Mouse (Mus musculus): ENCODE data around the gene Gm34302.
"Not testable (repeated sequence)": the region's sequence is repeated elsewhere in the genome, so short reads cannot be mapped to it uniquely, and the experiment has no call there.

Gene Gm34302

DNA sequence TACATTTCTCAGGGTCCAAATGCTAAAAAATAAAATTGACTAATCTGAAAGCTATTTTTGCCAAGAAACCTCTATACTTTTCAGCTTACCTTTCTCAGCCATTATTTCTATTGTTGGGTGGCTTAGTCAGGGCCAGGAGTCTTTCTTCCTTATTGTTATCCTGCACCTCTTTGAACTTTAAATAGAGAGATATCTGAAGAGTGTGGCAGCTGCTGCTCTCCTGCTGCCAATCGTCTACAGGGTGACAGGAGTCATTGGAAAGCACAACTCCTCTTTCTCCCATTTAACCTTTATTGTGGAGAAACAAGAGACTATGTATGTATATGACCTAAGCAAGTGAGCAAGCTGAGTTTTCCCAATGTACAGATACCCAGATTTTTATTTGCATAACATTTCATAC is at the start of gene Gm34302:
Gene Gm34302, minus strand, starts transcription at position 154 of the 400 bp plus-strand sequence.
- DNase-seq: no peak

DNA sequence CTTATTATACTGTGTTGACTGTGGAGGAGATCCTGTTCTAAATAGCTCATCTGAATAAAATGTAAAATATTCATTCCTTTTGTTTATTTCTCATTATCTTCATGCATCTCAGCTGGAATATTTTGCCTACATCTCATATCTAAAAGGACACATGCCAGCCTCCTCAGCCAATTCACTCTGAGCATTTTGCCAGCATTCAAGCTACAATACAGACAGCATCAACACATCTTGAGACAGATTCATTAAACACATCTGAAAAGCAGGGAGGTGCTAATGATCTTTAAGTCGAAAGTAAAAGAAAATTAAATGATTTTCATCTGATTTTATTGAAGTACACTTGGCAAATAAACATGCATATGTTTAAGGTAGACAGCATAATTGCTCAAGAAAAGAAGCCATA is 48.2 kb upstream of the Gm34302 start:
- DNase-seq: no peak

DNA sequence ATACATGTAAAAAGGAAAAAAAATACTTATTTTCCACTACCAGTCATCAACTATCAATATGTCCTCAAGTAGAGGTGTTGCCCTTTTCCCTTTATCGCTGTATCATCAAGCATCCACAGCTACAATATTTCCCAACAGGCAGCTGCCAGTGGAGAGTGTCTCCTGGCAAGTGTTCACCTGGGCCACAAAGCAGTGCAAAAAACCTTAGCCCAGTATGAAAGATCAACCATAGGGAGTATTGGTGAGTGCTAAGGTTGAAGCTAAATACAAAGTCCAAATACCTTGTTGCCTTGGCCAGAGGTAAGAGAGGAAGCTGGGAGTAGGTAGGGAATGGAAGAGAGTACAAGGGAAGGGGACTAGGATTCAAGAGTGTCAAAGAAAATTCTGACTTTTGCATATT is 34.0 kb upstream of the Gm34302 start:
- no peak for DNase-seq

DNA sequence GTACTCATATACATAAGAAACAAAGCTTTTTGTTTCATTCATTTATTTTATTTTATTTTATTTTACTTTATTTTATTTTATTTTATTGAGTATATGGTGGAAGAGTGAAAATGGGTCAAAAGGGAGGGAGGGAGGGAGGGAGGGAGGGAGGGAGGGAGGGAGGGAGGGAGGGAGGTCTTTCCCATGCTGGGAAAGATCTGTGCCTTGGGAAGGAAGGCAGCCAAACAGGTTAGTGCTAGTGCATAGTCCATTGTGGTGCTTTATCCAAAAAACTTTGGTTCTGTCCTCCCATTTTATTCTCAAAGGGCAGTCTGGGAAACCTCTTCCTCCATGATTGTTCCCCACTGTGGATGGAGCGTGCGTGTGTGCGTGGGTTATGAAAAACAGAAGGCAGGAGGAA is 32.6 kb upstream of the Gm34302 start:
- DNase-seq: not testable (repeated sequence)

DNA sequence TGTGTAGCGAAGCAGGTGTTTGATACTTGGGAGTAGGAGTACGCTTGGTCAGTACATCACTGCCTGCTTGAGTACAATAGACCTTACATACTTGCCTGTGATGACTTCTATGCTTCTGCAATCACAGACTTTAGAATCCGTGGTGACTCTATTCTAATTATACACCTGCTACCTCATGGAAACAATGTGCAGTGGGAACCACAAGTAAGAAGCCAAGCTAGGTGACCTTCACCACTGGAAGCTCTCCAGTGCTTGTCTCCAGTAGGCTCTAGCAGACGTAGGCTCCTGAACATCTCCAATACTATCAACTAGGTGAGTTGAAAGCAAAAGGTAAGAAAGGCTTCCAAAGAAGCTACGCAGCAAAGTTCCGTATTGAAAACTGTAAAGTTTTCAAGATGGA is 27.6 kb upstream of the Gm34302 start:
- no peak for DNase-seq

DNA sequence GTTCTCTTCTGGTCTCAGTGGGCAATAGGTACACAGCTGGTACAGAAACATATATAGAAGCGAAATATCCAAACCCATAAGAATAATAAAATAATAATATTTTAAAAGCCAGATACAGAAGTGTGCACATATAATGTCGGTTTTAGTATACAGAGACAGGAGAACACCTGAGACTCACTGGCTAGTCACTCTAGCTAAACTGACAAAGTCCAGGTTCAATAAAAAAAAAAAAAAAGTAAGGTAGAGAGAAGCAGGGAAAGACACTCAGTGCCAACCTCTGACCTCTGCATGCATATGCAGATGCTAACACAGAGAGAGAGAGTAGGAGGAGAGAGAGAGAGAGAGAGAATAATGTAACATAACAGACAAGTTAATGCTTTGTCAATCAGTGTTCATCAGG is 25.8 kb upstream of the Gm34302 start:
- DNase-seq: no peak

DNA sequence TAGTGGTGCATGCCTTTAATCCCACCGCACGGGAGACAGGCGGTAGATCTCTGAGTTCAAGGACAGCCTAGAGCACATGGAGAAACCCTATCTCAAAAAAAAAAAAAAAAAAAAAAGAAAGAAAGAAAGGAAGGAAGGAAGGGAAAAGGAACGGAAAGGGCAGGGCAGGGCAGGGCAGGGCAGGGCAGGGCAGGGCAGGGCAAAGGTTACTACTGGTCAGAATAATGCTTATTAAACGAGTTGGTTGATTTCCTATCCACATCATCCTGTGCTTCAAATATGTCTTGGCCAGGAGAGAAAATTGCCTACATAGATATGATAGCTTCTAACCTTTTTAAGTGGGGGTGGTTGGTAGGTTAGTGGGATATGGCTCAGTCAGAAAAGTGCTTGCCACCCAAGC is 25.2 kb upstream of the Gm34302 start:
- DNase-seq: no peak

DNA sequence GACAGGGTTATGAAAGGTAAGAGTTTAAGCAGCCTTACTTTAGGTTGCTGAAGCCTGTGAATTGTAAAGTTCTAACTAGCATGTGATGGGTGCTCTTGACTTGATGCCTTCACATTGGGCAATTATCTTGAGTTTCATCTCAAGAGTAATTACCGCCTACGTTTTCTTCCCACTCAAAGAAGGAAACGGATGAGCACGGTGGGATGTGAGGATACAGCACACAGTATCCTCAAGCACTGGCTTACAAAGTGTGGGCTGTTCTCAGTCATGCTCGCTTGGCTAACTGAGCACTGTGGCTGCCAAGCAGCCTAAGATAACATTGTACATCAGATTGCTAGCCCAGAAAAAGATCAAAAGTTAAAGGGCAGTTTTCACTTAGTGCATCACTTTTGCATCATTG is 20.8 kb upstream of the Gm34302 start:
- no peak for DNase-seq

DNA sequence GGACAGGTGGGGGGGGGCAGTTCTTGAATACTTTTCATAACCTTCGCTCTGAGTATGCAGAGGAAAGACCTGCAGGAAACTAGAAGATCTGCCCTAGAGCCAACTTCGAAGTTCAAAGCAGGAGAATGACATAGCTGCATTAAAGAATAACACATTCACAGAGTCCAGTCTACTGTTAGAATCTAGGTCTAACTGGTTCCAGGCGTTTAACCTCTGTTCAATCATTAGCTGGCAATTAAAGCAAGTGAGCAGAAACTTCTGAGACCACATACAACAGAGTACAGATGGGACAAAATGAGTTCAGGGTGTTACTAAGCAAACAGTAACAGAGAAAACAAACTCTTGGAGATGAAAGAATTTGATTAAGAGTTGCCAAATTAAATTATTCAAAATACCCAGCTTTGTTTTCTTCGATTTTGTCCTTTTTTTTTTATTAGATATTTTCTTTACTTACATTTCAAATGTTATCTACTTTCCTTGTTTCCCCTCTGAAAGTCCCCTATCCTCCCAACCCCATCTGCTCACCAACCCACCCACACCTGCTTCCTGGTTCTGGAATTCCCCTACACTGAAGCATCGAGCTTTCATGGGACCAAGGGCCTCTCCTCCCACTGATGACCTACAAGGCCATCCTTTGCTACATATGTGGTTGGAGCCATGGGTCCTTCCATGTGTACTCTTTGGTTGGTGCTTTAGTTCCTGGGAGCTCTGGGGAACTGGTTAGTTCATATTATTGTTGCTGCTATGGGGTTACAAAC is 11.1 kb upstream of the Gm34302 start:
- DNase-seq: no peak

DNA sequence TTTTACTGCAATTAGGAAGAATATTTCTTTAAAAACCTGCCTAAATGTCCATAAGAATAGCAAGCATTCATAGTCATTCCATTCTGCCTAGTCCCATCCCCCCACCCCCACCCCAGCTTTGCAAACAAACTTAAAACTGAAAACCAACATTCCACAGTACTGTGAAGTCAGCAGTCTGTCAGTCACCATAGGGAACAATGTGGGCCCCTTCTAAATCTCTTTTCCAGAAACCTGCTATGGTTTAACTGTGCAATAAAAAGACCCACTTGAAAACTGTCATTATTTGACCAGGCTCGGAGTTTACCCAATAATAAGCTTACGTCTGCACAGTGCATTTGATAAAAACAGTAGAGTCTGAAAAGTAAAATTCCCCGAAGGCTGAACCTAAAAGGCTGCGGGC is 9.9 kb upstream of the Gm34302 start:
- no peak for DNase-seq

DNA sequence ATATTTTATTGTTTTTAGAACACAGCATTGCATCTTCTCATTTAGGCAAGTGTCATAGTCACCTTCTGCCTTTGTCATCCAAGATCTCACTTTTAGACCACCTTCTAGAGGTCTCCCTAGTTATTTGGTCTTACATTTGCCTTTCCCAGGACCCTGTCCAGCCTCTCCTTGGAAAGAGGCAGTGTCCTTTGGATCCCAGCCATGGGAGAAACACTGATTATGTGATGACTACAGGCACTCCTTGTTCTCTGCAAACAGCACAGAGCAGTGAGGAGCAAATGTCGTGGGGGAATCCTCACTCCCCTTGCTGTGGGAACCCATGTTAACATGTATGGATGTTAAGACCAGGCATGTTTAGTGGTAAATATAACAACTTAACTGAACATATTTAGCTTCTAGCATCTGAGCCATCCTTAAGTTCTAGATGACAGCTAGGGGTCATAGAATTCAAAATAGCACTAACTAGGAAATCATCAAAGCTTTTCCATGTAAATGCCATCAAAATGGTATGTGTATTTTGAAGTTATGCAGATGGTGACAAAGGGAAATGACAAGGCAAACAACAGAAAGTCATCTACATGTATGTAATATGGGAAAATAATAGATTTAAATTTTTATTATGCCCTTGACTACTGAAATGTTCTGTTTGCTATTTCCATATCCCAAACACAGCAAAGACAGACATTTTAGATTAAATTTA is 43.1 kb downstream of the Gm34302 start:
- DNase-seq: no peak

DNA sequence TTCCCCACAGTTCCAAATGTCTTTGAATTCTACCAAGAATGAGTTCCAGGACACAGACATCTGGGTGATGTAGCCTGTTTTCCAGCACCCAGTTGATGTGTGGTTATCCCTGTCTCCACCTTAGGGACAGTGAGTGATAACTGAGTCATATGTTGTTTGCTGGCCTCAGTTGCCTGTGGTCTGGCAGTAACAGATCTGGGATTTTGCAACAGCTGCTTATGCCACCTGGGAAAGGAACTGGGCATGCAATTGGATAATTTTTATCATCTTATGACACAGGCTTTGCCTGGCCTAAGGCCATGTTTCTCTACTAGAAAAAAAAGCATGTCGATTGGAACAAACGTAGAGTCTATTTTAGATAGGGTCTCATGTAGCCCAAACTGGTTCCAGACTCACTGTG is 43.9 kb downstream of the Gm34302 start:
- no peak for DNase-seq

DNA sequence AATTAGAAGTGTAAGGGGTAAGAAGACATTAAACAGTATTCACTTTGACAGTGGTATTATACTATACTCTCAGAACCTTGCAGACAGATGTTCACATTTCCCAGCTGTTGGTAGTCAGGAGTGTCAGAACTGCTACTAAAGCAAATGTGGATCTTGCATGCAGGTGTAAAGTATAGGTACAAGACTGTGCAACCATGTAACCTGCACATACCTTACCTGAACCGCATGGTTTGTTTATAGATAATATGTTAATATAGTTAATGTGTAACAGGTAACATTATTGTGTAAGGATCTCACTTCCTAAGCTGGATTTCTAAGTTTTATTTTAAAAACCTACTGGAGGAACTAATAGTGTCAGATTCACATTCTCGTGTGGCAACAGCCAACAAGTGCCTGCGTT is 44.8 kb downstream of the Gm34302 start:
- DNase-seq: no peak

Measured in right cerebral cortex, postnatal 25 days (tissue).